36 mouse cellular contexts compared by ENCODE assay signal in genomic region chr1:131042263-131042662, GRCm38 (mm10). TPM values are rescaled to one million over a fixed set of nuclear protein-coding genes. Genes with fewer than 3 reads are reported as not detected.
"Had no signal": no experiment of that assay in that cellular context is flagged by ENCODE, and none has a peak within 500 bp of the region (broad histone marks: within the 10 kb centered on the region; RNA-seq: fewer than 3 reads in every experiment).

No protein-coding gene starts in this region.

- ATAC-seq: forebrain, embryonic 16.5 days; hindbrain, embryonic 16.5 days; inflammation-experienced regulatory T-cells, adult 6 months; intestine, embryonic 15.5 days; intestine, postnatal 0 days had no signal

- H3K36me3 ChIP-seq: heart, embryonic 13.5 days; heart, embryonic 15.5 days; hindbrain, embryonic 10.5 days; hindbrain, embryonic 12.5 days; intestine, embryonic 15.5 days; limb, embryonic 10.5 days; limb, embryonic 12.5 days; liver, embryonic 13.5 days had no signal

- H3K4me1 ChIP-seq: hindbrain, embryonic 10.5 days; hindbrain, embryonic 12.5 days; limb, embryonic 10.5 days; limb, embryonic 12.5 days; liver, embryonic 13.5 days had no signal

- H3K4me3 ChIP-seq: gastrocnemius, adult 2 months; heart, embryonic 13.5 days; heart, embryonic 15.5 days; hindbrain, embryonic 10.5 days; hindbrain, embryonic 12.5 days; intestine, embryonic 15.5 days; layer of hippocampus, adult 2 months; left cerebral cortex, adult 2 months; limb, embryonic 10.5 days; limb, embryonic 12.5 days; liver, embryonic 13.5 days had no signal

- H3K27me3 ChIP-seq: heart, embryonic 13.5 days; heart, embryonic 15.5 days; hindbrain, embryonic 12.5 days; intestine, embryonic 15.5 days; limb, embryonic 12.5 days; liver, embryonic 13.5 days had no signal

- DNase-seq: gastrocnemius, adult 2 months; gastrocnemius, postnatal 10 days; gastrocnemius, postnatal 25 days; heart, postnatal 10 days; heart, postnatal 4 days; kidney, adult 18-20 months; kidney, adult 8-10 months; kidney, postnatal 10 days; kidney, postnatal 25 days; kidney, postnatal 4 days; liver; liver, embryonic 13.5 days had no signal

- H3K4me2 ChIP-seq: heart, embryonic 13.5 days; heart, embryonic 15.5 days; hindbrain, embryonic 12.5 days; hindbrain, embryonic 14.5 days; intestine, embryonic 15.5 days; limb, embryonic 12.5 days; liver, embryonic 11.5 days; liver, embryonic 13.5 days had no signal

- H3K9me3 ChIP-seq: heart, embryonic 13.5 days; heart, embryonic 15.5 days; hindbrain, embryonic 10.5 days; hindbrain, embryonic 12.5 days; intestine, embryonic 15.5 days; limb, embryonic 10.5 days; liver, embryonic 13.5 days had no signal

- H3K9ac ChIP-seq: heart, embryonic 13.5 days; heart, embryonic 15.5 days; hindbrain, embryonic 12.5 days; hindbrain, embryonic 14.5 days; intestine, embryonic 15.5 days; limb, embryonic 12.5 days; liver, embryonic 13.5 days had no signal

- H3K27ac ChIP-seq: gastrocnemius, adult 2 months; heart, embryonic 13.5 days; heart, embryonic 15.5 days; hindbrain, embryonic 10.5 days; hindbrain, embryonic 12.5 days; hindbrain, embryonic 14.5 days; intestine, embryonic 15.5 days; layer of hippocampus, adult 2 months; left cerebral cortex, adult 2 months; limb, embryonic 10.5 days; limb, embryonic 12.5 days; liver, embryonic 13.5 days had no signal

RNA-seq across cellular contexts. Expression of gene Il10, which starts 22.6 kb away (rescaled TPM):
- total RNA-seq: gastrocnemius, adult 2 months; gastrocnemius, postnatal 10 days; gastrocnemius, postnatal 25 days; gastrocnemius, postnatal 4 days; granulocyte monocyte progenitor cell, adult 5-6 weeks; heart, postnatal 10 days; heart, postnatal 4 days; layer of hippocampus, adult 2 months; layer of hippocampus, postnatal 10 days; layer of hippocampus, postnatal 25 days; left cerebral cortex, adult 2 months; left cerebral cortex, postnatal 14 days; left cerebral cortex, postnatal 36 days had no signal
- polyA plus RNA-seq: frontal cortex, adult 2 months; heart, embryonic 13.5 days; heart, embryonic 15.5 days; hindbrain, embryonic 10.5 days; hindbrain, embryonic 12.5 days; hindbrain, embryonic 14.5 days; hindbrain, embryonic 16.5 days; intestine, embryonic 15.5 days; intestine, postnatal 0 days; kidney, embryonic 14.5 days; kidney, embryonic 16.5 days; limb, embryonic 10.5 days; liver, embryonic 11.5 days; liver, embryonic 13.5 days had no signal
